Mouse (Mus musculus) brain, embryonic 18.5 days (tissue): ENCODE data around the gene Lrrc51.
"Not testable (repeated sequence)": the region's sequence is repeated elsewhere in the genome, so short reads cannot be mapped to it uniquely, and the experiment has no call there.

Source experiments
- DNase-seq: peaks from one replicate; pipeline ENCODE4 v3.0.0-alpha.2; 2012; ENCODE audit warnings: low read depth, low spot score

Gene Lrrc51

GRCm38 (mm10) chr7:101933751-101934240 is at the start of gene Lrrc51, which contains the start of gene Numa1:
Gene Lrrc51 (minus strand): TSS chr7:101933895.
Gene Numa1 (plus strand): TSS chr7:101934111.
- DNase-seq = peak; percentile 92

GRCm38 (mm10) chr7:101982735-101983134 is 49.0 kb upstream of the Lrrc51 start:
- no peak for DNase-seq

- no peak for DNase-seq
Measured at GRCm38 (mm10) chr7:101974505-101974904, 40.8 kb upstream of the Lrrc51 start.

GRCm38 (mm10) chr7:101973730-101974129 is 40.0 kb upstream of the Lrrc51 start:
- DNase-seq = no peak

- no peak for DNase-seq
Measured at GRCm38 (mm10) chr7:101971721-101972120, 38.0 kb upstream of the Lrrc51 start.

- DNase-seq = peak; percentile 76
Measured at GRCm38 (mm10) chr7:101970821-101971461, 37.2 kb upstream of the Lrrc51 start.

GRCm38 (mm10) chr7:101970429-101970775 is 36.7 kb upstream of the Lrrc51 start:
- DNase-seq = peak; percentile 87

- DNase-seq = peak; percentile 69
Measured at GRCm38 (mm10) chr7:101969694-101970428, 36.2 kb upstream of the Lrrc51 start.

- DNase-seq = no peak
Measured at GRCm38 (mm10) chr7:101968751-101969150, 35.1 kb upstream of the Lrrc51 start.

GRCm38 (mm10) chr7:101967256-101967655 is 33.6 kb upstream of the Lrrc51 start:
- no peak for DNase-seq

- DNase-seq = no peak
Measured at GRCm38 (mm10) chr7:101965606-101966005, 31.9 kb upstream of the Lrrc51 start.

GRCm38 (mm10) chr7:101964551-101964950 is 30.9 kb upstream of the Lrrc51 start:
- DNase-seq = no peak

- no peak for DNase-seq
Measured at GRCm38 (mm10) chr7:101963621-101964020, 29.9 kb upstream of the Lrrc51 start.

GRCm38 (mm10) chr7:101962829-101963228 is 29.1 kb upstream of the Lrrc51 start:
- no peak for DNase-seq

- no peak for DNase-seq
Measured at GRCm38 (mm10) chr7:101956911-101957310, 23.2 kb upstream of the Lrrc51 start.

- DNase-seq = no peak
Measured at GRCm38 (mm10) chr7:101956481-101956880, 22.8 kb upstream of the Lrrc51 start.

GRCm38 (mm10) chr7:101955862-101956261 is 22.2 kb upstream of the Lrrc51 start:
- no peak for DNase-seq

- no peak for DNase-seq
Measured at GRCm38 (mm10) chr7:101955276-101955675, 21.6 kb upstream of the Lrrc51 start.

GRCm38 (mm10) chr7:101954163-101954562 is 20.5 kb upstream of the Lrrc51 start:
- DNase-seq = no peak

GRCm38 (mm10) chr7:101952098-101952497 is 18.4 kb upstream of the Lrrc51 start:
- no peak for DNase-seq

GRCm38 (mm10) chr7:101951648-101952047 is 18.0 kb upstream of the Lrrc51 start:
- DNase-seq = no peak

GRCm38 (mm10) chr7:101949008-101949407 is 15.3 kb upstream of the Lrrc51 start:
- not testable (repeated sequence) for DNase-seq

- no peak for DNase-seq
Measured at GRCm38 (mm10) chr7:101939758-101940157, 6.1 kb upstream of the Lrrc51 start.
